Mouse (Mus musculus): ENCODE measurements around the gene Atcay. TPM values are rescaled to one million over a fixed set of nuclear protein-coding genes. Genes with fewer than 3 reads are reported as not detected.
A peak's percentile ranks its signal among the peaks of the same experiment; 100 is the strongest.

Gene Atcay
- polyA plus RNA-seq, 1 experiment, result not detected

DNA sequence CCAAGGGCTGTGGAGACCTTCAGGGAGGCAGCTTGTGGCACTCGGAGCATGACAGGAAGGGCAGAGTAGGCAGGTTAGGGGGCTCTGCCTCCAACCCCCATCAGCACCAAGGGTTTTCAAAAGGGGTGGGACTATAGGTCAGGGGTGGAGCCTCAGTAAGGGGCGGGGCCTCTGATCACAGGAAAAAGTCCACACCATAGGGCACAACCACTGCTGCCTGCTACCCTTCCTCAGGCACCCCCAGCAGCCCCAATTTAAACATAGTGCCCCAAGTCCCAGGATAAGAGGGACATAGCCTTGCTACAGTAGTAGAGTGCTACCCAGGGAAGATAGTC lies 68.3 kb downstream of the Atcay start:
- Histone ChIP-seq H3K36me3 (replicated peaks; ENCODE audit: low read length) (peaks cover 80% of the 10 kb centered on the region), H3K9me3 (no peaks in the 10 kb centered on the region), H3K4me1 (peaks cover 94% of the 10 kb centered on the region), H3K27me3 (replicated peaks) (no peaks in the 10 kb centered on the region), H3K4me3 (replicated peaks) (peak overlapping the region; percentile 87)
- no peak for TF ChIP-seq FLI1 (IDR thresholded peaks at IDR 0.05; ENCODE audit: low read length)
- TF ChIP-seq GATA1 (IDR thresholded peaks at IDR 0.05; ENCODE audit: borderline replicate concordance, low read length), result no peak

DNA sequence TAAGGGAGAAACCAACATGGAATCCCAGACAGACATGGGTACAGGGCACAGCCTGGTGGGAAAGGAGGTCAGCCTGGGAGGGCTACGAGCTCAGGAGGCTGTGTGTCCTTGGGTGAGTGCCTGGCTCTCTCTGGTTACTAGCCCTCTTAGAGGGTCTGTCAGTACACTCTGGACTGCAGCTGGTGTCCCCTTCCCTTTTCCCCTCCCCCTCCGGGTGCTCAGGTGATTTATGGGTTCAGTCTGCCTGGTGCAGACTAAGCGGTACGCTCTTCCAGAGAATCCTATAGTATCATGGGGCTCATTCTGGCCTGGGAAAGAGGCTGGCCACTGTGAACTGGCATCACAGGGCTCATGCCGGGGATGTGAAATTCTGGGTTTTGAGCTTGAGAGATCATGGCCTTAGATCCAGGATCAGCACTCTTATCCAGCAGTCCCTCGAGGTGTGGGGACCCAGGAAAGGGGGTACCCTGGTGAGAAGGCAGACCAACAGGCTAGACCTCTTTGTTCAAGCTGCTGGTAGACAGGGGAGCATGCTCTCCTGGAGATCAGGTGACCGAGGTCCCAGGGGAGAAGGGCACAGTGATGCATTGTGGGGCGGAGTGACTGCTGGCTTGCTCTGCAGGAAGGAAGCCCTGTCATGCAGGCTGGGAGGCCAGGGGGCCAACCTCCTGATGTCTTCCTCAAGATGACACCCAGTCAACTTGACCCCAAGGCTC lies 68.9 kb downstream of the Atcay start:
- Histone ChIP-seq H3K4me3 (replicated peaks) (peak overlapping the region; percentile 87), H3K4me1 (peaks cover 94% of the 10 kb centered on the region), H3K27me3 (replicated peaks) (no peaks in the 10 kb centered on the region), H3K36me3 (replicated peaks; ENCODE audit: low read length) (peaks cover 86% of the 10 kb centered on the region), H3K9me3 (no peaks in the 10 kb centered on the region)
- TF ChIP-seq FLI1 (IDR thresholded peaks at IDR 0.05; ENCODE audit: low read length) (no peak), GATA1 (IDR thresholded peaks at IDR 0.05; ENCODE audit: borderline replicate concordance, low read length) (no peak)

DNA sequence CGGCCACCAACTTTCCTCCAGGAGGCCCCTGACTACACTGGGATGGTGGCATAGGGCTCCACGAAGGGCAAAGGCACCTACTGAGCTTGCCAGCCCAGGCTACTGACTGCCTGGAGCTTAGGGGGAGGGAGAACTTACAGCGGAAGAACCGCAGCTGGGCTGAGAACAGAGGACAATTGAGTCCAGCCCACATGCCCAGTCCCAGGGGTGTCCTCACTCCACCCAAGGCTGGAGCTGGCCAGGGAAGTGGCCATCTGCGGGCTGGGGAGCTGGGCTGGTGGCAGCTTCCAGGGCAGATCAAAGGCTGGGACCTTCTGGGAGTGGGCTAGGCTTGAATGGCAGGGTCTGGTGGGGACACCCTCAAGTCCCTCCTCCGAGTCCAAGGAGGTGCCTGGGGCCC lies 75.9 kb downstream of the Atcay start:
- Histone ChIP-seq H3K9me3 (no peaks in the 10 kb centered on the region), H3K4me3 (replicated peaks) (no peak overlapping the region), H3K4me1 (peaks cover 75% of the 10 kb centered on the region), H3K36me3 (replicated peaks; ENCODE audit: low read length) (peaks cover 92% of the 10 kb centered on the region), H3K27me3 (replicated peaks) (no peaks in the 10 kb centered on the region)
- TF ChIP-seq FLI1 (IDR thresholded peaks at IDR 0.05; ENCODE audit: low read length) (no peak), GATA1 (IDR thresholded peaks at IDR 0.05; ENCODE audit: borderline replicate concordance, low read length) (no peak)

Other genes with a start within 250 kb of the Atcay start
- 0.41 and 1.1 TPM in 2 replicates for gene Gng7, start 215.9 kb downstream of the Atcay start, polyA plus RNA-seq (2012; ENCODE audit: insufficient read depth, low replicate concordance)
- 0.06 TPM in 1 of 2 replicates, not detected in the other for gene Diras1, start 205.2 kb downstream of the Atcay start, polyA plus RNA-seq (2012; ENCODE audit: insufficient read depth, low replicate concordance)
- gene Slc39a3, start 193.4 kb downstream of the Atcay start, polyA plus RNA-seq (2012; ENCODE audit: insufficient read depth, low replicate concordance), result 1.9 and 7.5 TPM in 2 replicates
- gene Sgta, start 170.7 kb downstream of the Atcay start, polyA plus RNA-seq (2012; ENCODE audit: insufficient read depth, low replicate concordance), result 262 and 632 TPM in 2 replicates
- gene Thop1, start 160.8 kb downstream of the Atcay start, polyA plus RNA-seq (2012; ENCODE audit: insufficient read depth, low replicate concordance), result 62.3 and 65.0 TPM in 2 replicates
- gene Creb3l3, start 132.0 kb downstream of the Atcay start, polyA plus RNA-seq (2012; ENCODE audit: insufficient read depth, low replicate concordance), result not detected in 2 replicates
- 407 and 1,114 TPM in 2 replicates for gene Map2k2, start 124.9 kb downstream of the Atcay start, polyA plus RNA-seq (2012; ENCODE audit: insufficient read depth, low replicate concordance)
- 100.0 and 136 TPM in 2 replicates for gene Zbtb7a, start 95.6 kb downstream of the Atcay start, polyA plus RNA-seq (2012; ENCODE audit: insufficient read depth, low replicate concordance)
- gene Pias4, start 62.9 kb downstream of the Atcay start, polyA plus RNA-seq (2012; ENCODE audit: insufficient read depth, low replicate concordance), result 95.2 and 184 TPM in 2 replicates
- 439 and 1,295 TPM in 2 replicates for gene Eef2, start 54.2 kb downstream of the Atcay start, polyA plus RNA-seq (2012; ENCODE audit: insufficient read depth, low replicate concordance)
- 168 TPM in 2 replicates for gene Dapk3, start 47.8 kb downstream of the Atcay start, polyA plus RNA-seq (2012; ENCODE audit: insufficient read depth, low replicate concordance)
- gene 4930442H23Rik, start 47.0 kb downstream of the Atcay start, polyA plus RNA-seq (2012; ENCODE audit: insufficient read depth, low replicate concordance), result not detected in 2 replicates
- gene Nmrk2, start 28.8 kb downstream of the Atcay start, polyA plus RNA-seq (2012; ENCODE audit: insufficient read depth, low replicate concordance), result not detected in 2 replicates
- gene Zfr2, start 2.3 kb upstream of the Atcay start, polyA plus RNA-seq (2012; ENCODE audit: insufficient read depth, low replicate concordance), result 1.4 TPM in 1 of 2 replicates, not detected in the other
- 6.2 and 21.4 TPM in 2 replicates for gene Matk, start 22.1 kb upstream of the Atcay start, polyA plus RNA-seq (2012; ENCODE audit: insufficient read depth, low replicate concordance)
- 458 and 769 TPM in 2 replicates for gene Mrpl54, start 36.1 kb upstream of the Atcay start, polyA plus RNA-seq (2012; ENCODE audit: insufficient read depth, low replicate concordance)
- gene Apba3, start 36.1 kb upstream of the Atcay start, polyA plus RNA-seq (2012; ENCODE audit: insufficient read depth, low replicate concordance), result 93.1 and 154 TPM in 2 replicates
- 4.6 and 5.5 TPM in 2 replicates for gene Tjp3, start 60.7 kb upstream of the Atcay start, polyA plus RNA-seq (2012; ENCODE audit: insufficient read depth, low replicate concordance)
- 124 and 136 TPM in 2 replicates for gene Pip5k1c, start 62.1 kb upstream of the Atcay start, polyA plus RNA-seq (2012; ENCODE audit: insufficient read depth, low replicate concordance)
- 76.5 and 78.5 TPM in 2 replicates for gene Cactin, start 90.3 kb upstream of the Atcay start, polyA plus RNA-seq (2012; ENCODE audit: insufficient read depth, low replicate concordance)
- gene Tbxa2r, start 97.9 kb upstream of the Atcay start, polyA plus RNA-seq (2012; ENCODE audit: insufficient read depth, low replicate concordance), result 87.5 and 153 TPM in 2 replicates
- 2.9 and 11.0 TPM in 2 replicates for gene Gipc3, start 112.4 kb upstream of the Atcay start, polyA plus RNA-seq (2012; ENCODE audit: insufficient read depth, low replicate concordance)
- 302 and 601 TPM in 2 replicates for gene Hmg20b, start 119.6 kb upstream of the Atcay start, polyA plus RNA-seq (2012; ENCODE audit: insufficient read depth, low replicate concordance)
- 20.2 and 44.1 TPM in 2 replicates for gene Mfsd12, start 126.7 kb upstream of the Atcay start, polyA plus RNA-seq (2012; ENCODE audit: insufficient read depth, low replicate concordance)
- 30.6 and 109 TPM in 2 replicates for gene 4930404N11Rik, start 135.0 kb upstream of the Atcay start, polyA plus RNA-seq (2012; ENCODE audit: insufficient read depth, low replicate concordance)
- 71.2 and 72.9 TPM in 2 replicates for gene Fzr1, start 147.7 kb upstream of the Atcay start, polyA plus RNA-seq (2012; ENCODE audit: insufficient read depth, low replicate concordance)
- gene Dohh, start 153.6 kb upstream of the Atcay start, polyA plus RNA-seq (2012; ENCODE audit: insufficient read depth, low replicate concordance), result 80.4 and 114 TPM in 2 replicates
- gene Gm48551, start 153.6 kb upstream of the Atcay start, polyA plus RNA-seq (2012; ENCODE audit: insufficient read depth, low replicate concordance), result 0.89 TPM in 1 of 2 replicates, not detected in the other
- 8.4 TPM in 1 of 2 replicates, not detected in the other for gene Gm48552, start 158.2 kb upstream of the Atcay start, polyA plus RNA-seq (2012; ENCODE audit: insufficient read depth, low replicate concordance)
- gene Smim24, start 162.2 kb upstream of the Atcay start, polyA plus RNA-seq (2012; ENCODE audit: insufficient read depth, low replicate concordance), result 4.4 TPM in 1 of 2 replicates, not detected in the other
- 184 and 257 TPM in 2 replicates for gene Nfic, start 224.8 kb upstream of the Atcay start, polyA plus RNA-seq (2012; ENCODE audit: insufficient read depth, low replicate concordance)